In genomic region chr12:71137686-71138085, GRCm38 (mm10) we compare ENCODE assay signal across 8 mouse cellular contexts. TPM values are rescaled to one million over a fixed set of nuclear protein-coding genes. Genes with fewer than 3 reads are reported as not detected.
A peak's percentile ranks its signal among the peaks of the same experiment; 100 is the strongest.
DNase-seq lines count a peak whose midpoint lies in the region; ATAC-seq and TF ChIP-seq lines count a peak whose summit lies in the region.

No protein-coding gene starts in this region.

- H3K4me3 ChIP-seq in heart, embryonic 13.5 days = peak overlapping the region; percentile 99
- peak overlapping the region; percentile 85 for H3K4me3 ChIP-seq in ES-Bruce4 (ENCODE audit: low read depth, low read length)
- peak overlapping the region; percentile 83 for H3K4me3 ChIP-seq in forebrain, embryonic 16.5 days (replicated peaks; ENCODE audit: low read length)
- peak overlapping the region; percentile 96 for H3K4me3 ChIP-seq in midbrain, embryonic 10.5 days

- H3K4me1 ChIP-seq in heart, embryonic 13.5 days = peaks cover 31% of the 10 kb centered on the region
- H3K4me1 ChIP-seq in ES-Bruce4 (ENCODE audit: control insufficient read depth, insufficient read depth, low read length) = no peaks in the 10 kb centered on the region
- peaks cover 30% of the 10 kb centered on the region for H3K4me1 ChIP-seq in forebrain, embryonic 16.5 days (replicated peaks; ENCODE audit: control insufficient read depth, insufficient read depth, low read length)
- H3K4me1 ChIP-seq in midbrain, embryonic 10.5 days = peaks cover 36% of the 10 kb centered on the region

- no peak for TF ChIP-seq CTCF in ES-Bruce4 (IDR thresholded peaks at IDR 0.05; ENCODE audit: low read depth, low read length)

- H3K27me3 ChIP-seq in heart, embryonic 13.5 days (replicated peaks) = no peaks in the 10 kb centered on the region
- H3K27me3 ChIP-seq in ES-Bruce4 (ENCODE audit: control insufficient read depth, insufficient read depth, low read length, poor library complexity, severe bottlenecking) = no peaks in the 10 kb centered on the region
- no peaks in the 10 kb centered on the region for H3K27me3 ChIP-seq in forebrain, embryonic 16.5 days (replicated peaks; ENCODE audit: control insufficient read depth, insufficient read depth, low read length)
- no peaks in the 10 kb centered on the region for H3K27me3 ChIP-seq in midbrain, embryonic 10.5 days (ENCODE audit: low read depth, poor library complexity, severe bottlenecking)

- no peak for ATAC-seq in heart, embryonic 13.5 days (ENCODE audit: extremely low read depth, insufficient number of reproducible peaks, low FRiP score, low TSS enrichment)
- ATAC-seq in forebrain, embryonic 16.5 days = no peak

- no peak for DNase-seq in heart, adult 9 months (ENCODE audit: low spot score in 2 of 2)
- DNase-seq in midbrain, embryonic 10.5 days (ENCODE audit: low spot score) = no peak
- DNase-seq in frontal cortex, postnatal 36 days (ENCODE audit: low spot score in 2 of 2) = no peak
- DNase-seq in left cerebral cortex, adult 9 months (ENCODE audit: low spot score in 2 of 2) = no peak
- no peak for DNase-seq in urinary bladder, postnatal 25 days (ENCODE audit: low spot score)

- peaks cover 44% of the 10 kb centered on the region for H3K36me3 ChIP-seq in heart, embryonic 13.5 days
- peaks cover 24% of the 10 kb centered on the region for H3K36me3 ChIP-seq in ES-Bruce4 (ENCODE audit: control insufficient read depth, insufficient read depth, low read length, poor library complexity, severe bottlenecking)
- peaks cover 10% of the 10 kb centered on the region for H3K36me3 ChIP-seq in forebrain, embryonic 16.5 days (ENCODE audit: control insufficient read depth, insufficient read depth)
- H3K36me3 ChIP-seq in midbrain, embryonic 10.5 days = peaks cover 40% of the 10 kb centered on the region

- TF ChIP-seq POLR2A in ES-Bruce4 (IDR thresholded peaks at IDR 0.05; ENCODE audit: insufficient read depth, low read length) = no peak

- peak overlapping the region; percentile 97 for H3K9ac ChIP-seq in heart, embryonic 13.5 days
- peak overlapping the region; percentile 81 for H3K9ac ChIP-seq in ES-Bruce4 (ENCODE audit: low read depth, poor library complexity, severe bottlenecking)
- H3K9ac ChIP-seq in forebrain, embryonic 16.5 days (replicated peaks; ENCODE audit: low read depth, low read length) = peak overlapping the region; percentile 42; the same call in 1 of the 2 replicates

- H3K27ac ChIP-seq in heart, embryonic 13.5 days (replicated peaks) = 0 out of 2 replicates have a peak overlapping the region, but pooled peaks have one; percentile 20
- 0 out of 2 replicates have a peak overlapping the region, but pooled peaks have one; percentile 26 for H3K27ac ChIP-seq in ES-Bruce4 (ENCODE audit: insufficient read depth, low read length)
- no peak overlapping the region for H3K27ac ChIP-seq in forebrain, embryonic 16.5 days (ENCODE audit: low read length)
- peak overlapping the region; percentile 93 for H3K27ac ChIP-seq in midbrain, embryonic 10.5 days (replicated peaks)

- WGBS in heart, embryonic 13.5 days = 4% methylated on average over 11 of the region's 11 CpGs
- 5% methylated on average over 11 of the region's 11 CpGs for WGBS in forebrain, embryonic 16.5 days
- WGBS in midbrain, embryonic 10.5 days = 11% methylated on average over 11 of the region's 11 CpGs

- no peak for TF ChIP-seq EP300 in ES-Bruce4 (IDR thresholded peaks at IDR 0.05; ENCODE audit: insufficient read depth, low read depth, low read length)

- peak overlapping the region; percentile 98 for H3K4me2 ChIP-seq in heart, embryonic 13.5 days
- peak overlapping the region; percentile 97 for H3K4me2 ChIP-seq in forebrain, embryonic 16.5 days (ENCODE audit: low read length)

- H3K9me3 ChIP-seq in heart, embryonic 13.5 days = no peaks in the 10 kb centered on the region
- H3K9me3 ChIP-seq in ES-Bruce4 (replicated peaks; ENCODE audit: control insufficient read depth, insufficient read depth, low read length, poor library complexity, severe bottlenecking) = no peaks in the 10 kb centered on the region
- H3K9me3 ChIP-seq in forebrain, embryonic 16.5 days (ENCODE audit: control insufficient read depth, low read length) = no peaks in the 10 kb centered on the region
- no peaks in the 10 kb centered on the region for H3K9me3 ChIP-seq in midbrain, embryonic 10.5 days (replicated peaks)

RNA-seq across cellular contexts. Expression of gene 2700049A03Rik, which starts 1.0 kb away (rescaled TPM):
- 9.2 and 10.4 TPM in 2 replicates for polyA plus RNA-seq in heart, embryonic 13.5 days (2015; fragmentation: Nextera tagmentation; extraction: Ambion mirVana)
- polyA plus RNA-seq in ES-Bruce4 (2011; ENCODE audit: insufficient read depth, insufficient read length, low read depth, missing spikeins) = 34.4 and 36.2 TPM in 2 replicates
- polyA plus RNA-seq in forebrain, embryonic 16.5 days (2015; fragmentation: Nextera tagmentation; extraction: Ambion mirVana) = 18.4 and 18.6 TPM in 2 replicates
- polyA plus RNA-seq in midbrain, embryonic 10.5 days (2016; fragmentation: Nextera tagmentation; extraction: Ambion mirVana) = 17.4 and 17.5 TPM in 2 replicates

RNA-seq across cellular contexts. Expression of gene Timm9, which starts 1.2 kb away (rescaled TPM):
- 93.3 and 116 TPM in 2 replicates for polyA plus RNA-seq in heart, embryonic 13.5 days (2015; fragmentation: Nextera tagmentation; extraction: Ambion mirVana)
- polyA plus RNA-seq in ES-Bruce4 (2011; ENCODE audit: insufficient read depth, insufficient read length, low read depth, missing spikeins) = 60.7 and 69.3 TPM in 2 replicates
- 83.9 and 105 TPM in 2 replicates for polyA plus RNA-seq in forebrain, embryonic 16.5 days (2015; fragmentation: Nextera tagmentation; extraction: Ambion mirVana)
- 70.2 and 82.7 TPM in 2 replicates for polyA plus RNA-seq in midbrain, embryonic 10.5 days (2016; fragmentation: Nextera tagmentation; extraction: Ambion mirVana)

RNA-seq across cellular contexts. Expression of gene Tomm20l, which starts 26.5 kb away (rescaled TPM):
- 0.29 TPM in 1 of 2 replicates, not detected in the other for polyA plus RNA-seq in heart, embryonic 13.5 days (2015; fragmentation: Nextera tagmentation; extraction: Ambion mirVana)
- 2.5 TPM in 1 of 2 replicates, not detected in the other for polyA plus RNA-seq in ES-Bruce4 (2011; ENCODE audit: insufficient read depth, insufficient read length, low read depth, missing spikeins)
- not detected in 2 replicates for polyA plus RNA-seq in forebrain, embryonic 16.5 days (2015; fragmentation: Nextera tagmentation; extraction: Ambion mirVana)
- not detected in 2 replicates for polyA plus RNA-seq in midbrain, embryonic 10.5 days (2016; fragmentation: Nextera tagmentation; extraction: Ambion mirVana)

Comparison
In these comparisons a context has a peak if more than half of its experiments do, and no peak if none do; other contexts are left out.
1. H3K9ac ChIP-seq: peak in every context shown above with its lines; median percentile 97 in heart, embryonic 13.5 days; 81 in ES-Bruce4; 42 in forebrain, embryonic 16.5 days.